Mouse (Mus musculus): ENCODE results near the gene H2-D1.
"Not testable (repeated sequence)": the region's sequence is repeated elsewhere in the genome, so short reads cannot be mapped to it uniquely, and the experiment has no call there.

The H2-D1 gene

DNA sequence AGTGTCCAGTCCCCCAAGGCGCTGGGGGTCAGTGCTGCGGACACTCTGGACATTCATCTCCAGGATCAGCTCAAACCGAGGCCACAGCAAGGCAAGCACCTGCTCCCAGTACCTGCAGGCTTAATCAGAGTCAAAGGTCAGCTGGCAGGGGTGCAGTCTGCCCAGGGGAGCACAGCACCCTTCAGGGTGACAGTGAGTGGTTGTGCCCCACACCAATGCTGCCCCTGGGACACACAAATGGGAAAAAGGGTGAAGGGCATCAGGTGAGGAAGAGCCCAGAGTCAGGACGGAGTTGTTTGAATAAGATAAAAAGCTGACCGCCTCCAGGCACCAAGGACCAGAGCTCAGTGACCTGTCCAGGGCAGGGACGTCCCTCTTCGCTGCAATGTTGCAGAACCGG, 42.4 kb downstream of the H2-D1 start:
- not testable (repeated sequence) for DNase-seq

All from right cerebral cortex, postnatal 14 days (tissue).